24 mouse cellular contexts compared by ENCODE assay signal in the genomic region with DNA sequence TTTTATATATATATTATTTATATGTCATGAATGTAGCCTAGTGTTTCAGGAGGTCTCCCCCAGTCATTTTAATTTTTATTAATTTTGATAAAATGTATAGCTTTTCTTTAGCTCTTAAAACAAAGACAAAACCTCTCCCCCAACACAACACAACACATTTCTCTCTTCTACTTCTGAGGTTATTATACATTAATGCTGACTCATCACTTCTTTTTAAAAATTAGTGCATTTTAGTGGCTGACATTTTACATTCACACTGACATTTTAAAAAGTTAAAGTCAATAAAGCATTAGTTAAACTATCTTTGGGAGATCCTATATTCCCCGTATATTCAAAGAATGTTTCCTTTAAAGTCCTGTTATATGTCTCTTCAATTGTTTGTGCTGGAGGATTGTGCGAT.
"Had no signal": no experiment of that assay in that cellular context is flagged by ENCODE, and none has a peak within 500 bp of the region (broad histone marks: within the 10 kb centered on the region; RNA-seq: fewer than 3 reads in every experiment).

No protein-coding gene starts in this region.

- H3K9ac ChIP-seq: embryonic facial prominence, embryonic 12.5 days; embryonic facial prominence, embryonic 13.5 days; embryonic facial prominence, embryonic 15.5 days; forebrain, embryonic 12.5 days; forebrain, embryonic 13.5 days; forebrain, embryonic 15.5 days; forebrain, postnatal 0 days; heart, embryonic 12.5 days had no signal

- H3K4me3 ChIP-seq: embryonic facial prominence, embryonic 10.5 days; embryonic facial prominence, embryonic 12.5 days; embryonic facial prominence, embryonic 13.5 days; embryonic facial prominence, embryonic 15.5 days; erythroblast, embryonic 14.5 days; forebrain, embryonic 10.5 days; forebrain, embryonic 12.5 days; forebrain, embryonic 13.5 days; forebrain, embryonic 15.5 days; gastrocnemius, adult 2 months; heart, adult 2 months; heart, embryonic 10.5 days; heart, embryonic 12.5 days had no signal

- H3K4me2 ChIP-seq: embryonic facial prominence, embryonic 12.5 days; embryonic facial prominence, embryonic 13.5 days; embryonic facial prominence, embryonic 15.5 days; forebrain, embryonic 12.5 days; forebrain, embryonic 13.5 days; forebrain, embryonic 15.5 days; heart, embryonic 11.5 days; heart, embryonic 12.5 days had no signal

- DNase-seq: cerebellum, postnatal 14 days; cerebellum, postnatal 25 days; cerebellum, postnatal 36 days; embryo, embryonic 11 days; forebrain, postnatal 0 days; gastrocnemius, adult 2 months; gastrocnemius, postnatal 10 days; gastrocnemius, postnatal 25 days; gastrocnemius, postnatal 36 days; heart, adult 11 months; heart, adult 18-20 months; heart, adult 2 months had no signal

- H3K27ac ChIP-seq: embryonic facial prominence, embryonic 10.5 days; embryonic facial prominence, embryonic 12.5 days; embryonic facial prominence, embryonic 13.5 days; embryonic facial prominence, embryonic 15.5 days; forebrain, embryonic 10.5 days; forebrain, embryonic 12.5 days; forebrain, embryonic 13.5 days; forebrain, embryonic 15.5 days; gastrocnemius, adult 2 months; heart, adult 2 months; heart, embryonic 10.5 days had no signal

- H3K36me3 ChIP-seq: embryonic facial prominence, embryonic 10.5 days; embryonic facial prominence, embryonic 12.5 days; embryonic facial prominence, embryonic 13.5 days; embryonic facial prominence, embryonic 15.5 days; forebrain, embryonic 10.5 days; forebrain, embryonic 12.5 days; forebrain, embryonic 15.5 days; heart, embryonic 10.5 days; heart, embryonic 12.5 days had no signal

- H3K4me1 ChIP-seq: embryonic facial prominence, embryonic 12.5 days; embryonic facial prominence, embryonic 13.5 days; embryonic facial prominence, embryonic 15.5 days; forebrain, embryonic 10.5 days; forebrain, embryonic 12.5 days; forebrain, embryonic 13.5 days; forebrain, embryonic 15.5 days; heart, embryonic 10.5 days; heart, embryonic 12.5 days had no signal

- H3K9me3 ChIP-seq: embryonic facial prominence, embryonic 10.5 days; embryonic facial prominence, embryonic 12.5 days; embryonic facial prominence, embryonic 13.5 days; embryonic facial prominence, embryonic 15.5 days; forebrain, embryonic 10.5 days; forebrain, embryonic 12.5 days; forebrain, embryonic 13.5 days; forebrain, embryonic 15.5 days; heart, embryonic 10.5 days; heart, embryonic 12.5 days had no signal

- H3K27me3 ChIP-seq: embryonic facial prominence, embryonic 12.5 days; embryonic facial prominence, embryonic 13.5 days; embryonic facial prominence, embryonic 15.5 days; forebrain, embryonic 12.5 days; forebrain, embryonic 13.5 days; forebrain, embryonic 15.5 days; heart, embryonic 12.5 days had no signal
